Mouse (Mus musculus): ENCODE results near the gene Rfx1. TPM values are rescaled to one million over a fixed set of nuclear protein-coding genes. Genes with fewer than 3 reads are reported as not detected.

The Rfx1 gene
- total and polyA plus RNA-seq, 2 experiments from 2014 or later, result 6.2 to 31.2 TPM

- H3K36me3 ChIP-seq (ENCODE audit: insufficient read depth), result peaks cover 78% of the 10 kb centered on the region
Measured at GRCm38 (mm10) chr8:84087156-84087555, 20.5 kb downstream of the Rfx1 start.

GRCm38 (mm10) chr8:84087821-84088220, 21.2 kb downstream of the Rfx1 start:
- Histone ChIP-seq H3K9ac (no peak overlapping the region), H3K4me2 (ENCODE audit: low read depth) (no peak overlapping the region), H3K4me1 (ENCODE audit: insufficient read depth) (no peaks in the 10 kb centered on the region), H3K27ac (ENCODE audit: low read depth, low read length) (no peak overlapping the region), H3K36me3 (ENCODE audit: insufficient read depth) (peaks cover 78% of the 10 kb centered on the region), H3K27me3 (ENCODE audit: insufficient read depth, low read length) (no peaks in the 10 kb centered on the region), H3K4me3 (ENCODE audit: low read depth, low read length) (no peak overlapping the region), H3K9me3 (ENCODE audit: low read length) (no peaks in the 10 kb centered on the region)
- TF ChIP-seq CTCF (IDR thresholded peaks at IDR 0.05; ENCODE audit: low read depth), result no peak
- 93% methylated on average over 14 of the region's 14 CpGs for WGBS
- DNase-seq, result no peak
- ATAC-seq, result no peak

More at GRCm38 (mm10) chr8:84087156-84087555, 20.5 kb downstream of the Rfx1 start:
- Histone ChIP-seq H3K27me3 (ENCODE audit: insufficient read depth, low read length) (no peaks in the 10 kb centered on the region), H3K4me1 (ENCODE audit: insufficient read depth) (no peaks in the 10 kb centered on the region), H3K9ac (no peak overlapping the region), H3K9me3 (ENCODE audit: low read length) (no peaks in the 10 kb centered on the region), H3K4me3 (ENCODE audit: low read depth, low read length) (no peak overlapping the region), H3K4me2 (ENCODE audit: low read depth) (no peak overlapping the region), H3K27ac (ENCODE audit: low read depth, low read length) (no peak overlapping the region)
- WGBS, result 85% methylated on average over 7 of the region's 7 CpGs
- ATAC-seq (no peak), DNase-seq (no peak)
- no peak for TF ChIP-seq CTCF (IDR thresholded peaks at IDR 0.05; ENCODE audit: low read depth)

- H3K9ac ChIP-seq, result no peak overlapping the region
- no peak for DNase-seq
- no peak overlapping the region for H3K4me3 ChIP-seq (ENCODE audit: low read depth, low read length)
- H3K27me3 ChIP-seq (ENCODE audit: insufficient read depth, low read length), result no peaks in the 10 kb centered on the region
- no peaks in the 10 kb centered on the region for H3K4me1 ChIP-seq (ENCODE audit: insufficient read depth)
- no peak overlapping the region for H3K27ac ChIP-seq (ENCODE audit: low read depth, low read length)
- peaks cover 86% of the 10 kb centered on the region for H3K36me3 ChIP-seq (ENCODE audit: insufficient read depth)
- TF ChIP-seq CTCF (IDR thresholded peaks at IDR 0.05; ENCODE audit: low read depth), result no peak
- ATAC-seq, result no peak
- H3K4me2 ChIP-seq (ENCODE audit: low read depth), result no peak overlapping the region
- 64% methylated on average over 9 of the region's 9 CpGs for WGBS
- no peaks in the 10 kb centered on the region for H3K9me3 ChIP-seq (ENCODE audit: low read length)
Measured at GRCm38 (mm10) chr8:84089277-84089676, 22.6 kb downstream of the Rfx1 start.

- Histone ChIP-seq H3K4me2 (ENCODE audit: low read depth) (no peak overlapping the region), H3K4me1 (ENCODE audit: insufficient read depth) (no peaks in the 10 kb centered on the region), H3K27me3 (ENCODE audit: insufficient read depth, low read length) (no peaks in the 10 kb centered on the region), H3K9me3 (ENCODE audit: low read length) (no peaks in the 10 kb centered on the region), H3K27ac (ENCODE audit: low read depth, low read length) (no peak overlapping the region), H3K4me3 (ENCODE audit: low read depth, low read length) (no peak overlapping the region), H3K36me3 (ENCODE audit: insufficient read depth) (peaks cover 88% of the 10 kb centered on the region), H3K9ac (no peak overlapping the region)
- 87% methylated on average over 8 of the region's 8 CpGs for WGBS
- ATAC-seq (no peak), DNase-seq (no peak)
- no peak for TF ChIP-seq CTCF (IDR thresholded peaks at IDR 0.05; ENCODE audit: low read depth)
Measured at GRCm38 (mm10) chr8:84090585-84090984, 24.0 kb downstream of the Rfx1 start.

GRCm38 (mm10) chr8:84096061-84096460, 29.4 kb downstream of the Rfx1 start:
- 64% methylated on average over 8 of the region's 8 CpGs for WGBS
- Histone ChIP-seq H3K4me2 (ENCODE audit: low read depth) (no peak overlapping the region), H3K27me3 (ENCODE audit: insufficient read depth, low read length) (no peaks in the 10 kb centered on the region), H3K27ac (ENCODE audit: low read depth, low read length) (no peak overlapping the region), H3K4me3 (ENCODE audit: low read depth, low read length) (no peak overlapping the region), H3K4me1 (ENCODE audit: insufficient read depth) (no peaks in the 10 kb centered on the region), H3K36me3 (ENCODE audit: insufficient read depth) (peaks cover 75% of the 10 kb centered on the region), H3K9me3 (ENCODE audit: low read length) (no peaks in the 10 kb centered on the region), H3K9ac (no peak overlapping the region)
- ATAC-seq, result no peak; the same call in 1 of the 2 replicates
- no peak for DNase-seq
- TF ChIP-seq CTCF (IDR thresholded peaks at IDR 0.05; ENCODE audit: low read depth), result no peak

- WGBS, result 93% methylated on average over 7 of the region's 7 CpGs
- no peaks in the 10 kb centered on the region for H3K9me3 ChIP-seq (ENCODE audit: low read length)
- H3K4me3 ChIP-seq (ENCODE audit: low read depth, low read length), result no peak overlapping the region
- no peaks in the 10 kb centered on the region for H3K27me3 ChIP-seq (ENCODE audit: insufficient read depth, low read length)
- no peak for TF ChIP-seq CTCF (IDR thresholded peaks at IDR 0.05; ENCODE audit: low read depth)
- DNase-seq (no peak), ATAC-seq (no peak)
- H3K4me1 ChIP-seq (ENCODE audit: insufficient read depth), result peaks cover 4% of the 10 kb centered on the region; the same call in 1 of the 2 replicates
- no peak overlapping the region for H3K9ac ChIP-seq
- no peak overlapping the region for H3K4me2 ChIP-seq (ENCODE audit: low read depth)
- H3K27ac ChIP-seq (ENCODE audit: low read depth, low read length), result no peak overlapping the region
- peaks cover 66% of the 10 kb centered on the region for H3K36me3 ChIP-seq (ENCODE audit: insufficient read depth)
Measured at GRCm38 (mm10) chr8:84098376-84098775, 31.7 kb downstream of the Rfx1 start.

- WGBS, result 90% methylated on average over 25 of the region's 25 CpGs
- TF ChIP-seq CTCF (IDR thresholded peaks at IDR 0.05; ENCODE audit: low read depth), result no peak
- no peak overlapping the region for H3K9ac ChIP-seq
Measured at GRCm38 (mm10) chr8:84101476-84102270, 35.0 kb downstream of the Rfx1 start.

More at GRCm38 (mm10) chr8:84101476-84102270, 35.0 kb downstream of the Rfx1 start:
- Histone ChIP-seq H3K4me3 (ENCODE audit: low read depth, low read length) (no peak overlapping the region), H3K36me3 (ENCODE audit: insufficient read depth) (peaks cover 37% of the 10 kb centered on the region), H3K27ac (ENCODE audit: low read depth, low read length) (no peak overlapping the region), H3K4me2 (ENCODE audit: low read depth) (no peak overlapping the region), H3K27me3 (ENCODE audit: insufficient read depth, low read length) (no peaks in the 10 kb centered on the region), H3K9me3 (ENCODE audit: low read length) (no peaks in the 10 kb centered on the region), H3K4me1 (ENCODE audit: insufficient read depth) (peaks cover 9% of the 10 kb centered on the region; the same call in 1 of the 2 replicates)
- DNase-seq (no peak), ATAC-seq (no peak)
